Mouse (Mus musculus): Measurements from ENCODE around the gene Il3. TPM values are rescaled to one million over a fixed set of nuclear protein-coding genes. Genes with fewer than 3 reads are reported as not detected.

The Il3 gene
- total RNA-seq (2023) = not detected

GRCm38 (mm10) chr11:54267177-54267576 is at the start of gene Il3:
Gene Il3 (minus strand): TSS chr11:54267277.

GRCm38 (mm10) chr11:54303728-54304470 is 36.8 kb upstream of the Il3 start, which contains the start of gene Acsl6:
Gene Acsl6 (plus strand): TSS chr11:54303798.

GRCm38 (mm10) chr11:54248940-54249717 is 17.9 kb downstream of the Il3 start, which contains the start of gene Csf2:
Gene Csf2 (minus strand): TSS chr11:54249667.

Other genes starting within 250 kb of the Il3 start
- not detected for gene Slc22a4, start 239.2 kb downstream of the Il3 start, total RNA-seq (2023)
- gene Pdlim4, start 198.3 kb downstream of the Il3 start, total RNA-seq (2023) = 41.4 TPM
- gene P4ha2, start 167.2 kb downstream of the Il3 start, total RNA-seq (2023) = 6.7 TPM
- 8.5 TPM for gene Csf2, start 17.6 kb downstream of the Il3 start, total RNA-seq (2023)
- gene Acsl6, start 36.5 kb upstream of the Il3 start, total RNA-seq (2023) = not detected
- not detected for gene Meikin, start 103.4 kb upstream of the Il3 start, total RNA-seq (2023)
- gene Fnip1, start 170.9 kb upstream of the Il3 start, total RNA-seq (2023) = 28.7 TPM

Measured in CD4-positive naive resting alpha-beta T cell, adult 57 days (primary cell).